Mouse (Mus musculus) ES-E14 (cell line): ENCODE data around the gene Utrn. TPM values are rescaled to one million over a fixed set of nuclear protein-coding genes. Genes with fewer than 3 reads are reported as not detected.

Experiments used
- DNase-seq: peaks from one replicate; pipeline ENCODE4 v3.0.0-alpha.2; 2013; ENCODE audit warnings: low read depth, low spot score
- H3K27ac ChIP-seq: 2 replicates; pipeline ENCODE4 v1.5.1; 2012; ENCODE audit warnings: low read depth, mild to moderate bottlenecking, low read length, moderate library complexity, mixed read lengths; ENCODE audit not compliant: poor library complexity, insufficient read depth, severe bottlenecking
- H3K36me3 ChIP-seq: 2 replicates; pipeline ENCODE4 v1.6.1; 2012; ENCODE audit warnings: mild to moderate bottlenecking, low read length, moderate library complexity, mixed read lengths; ENCODE audit not compliant: control insufficient read depth, poor library complexity, insufficient read depth, severe bottlenecking
- H3K4me1 ChIP-seq, 2 experiments: fragments of 150-350 bp in 1 of 2; sonication (generic) in 1 of 2; 2 replicates each; pipeline ENCODE4 v1.6.1; 2012; ENCODE audit warnings: low read length in 2 of 2, mild to moderate bottlenecking in 1 of 2, mixed read lengths in 1 of 2; ENCODE audit not compliant: control insufficient read depth in 2 of 2, insufficient read depth in 2 of 2, poor library complexity in 1 of 2
- H3K4me3 ChIP-seq, 2 experiments: fragments of 150-350 bp in 1 of 2; sonication (generic) in 1 of 2; 2 replicates each; pipeline ENCODE4 v1.5.1; 2012; ENCODE audit warnings: low read length in 2 of 2, low read depth in 1 of 2, mild to moderate bottlenecking in 1 of 2, mixed read lengths in 1 of 2; ENCODE audit not compliant: insufficient read depth in 1 of 2, poor library complexity in 1 of 2, severe bottlenecking in 1 of 2
- H3K9ac ChIP-seq: 2 replicates; pipeline ENCODE4 v1.6.1; 2012; ENCODE audit warnings: low read depth, mild to moderate bottlenecking, low read length, mixed read lengths; ENCODE audit not compliant: poor library complexity, insufficient read depth, severe bottlenecking
- H3K9me3 ChIP-seq: fragments of 150-350 bp; sonication (generic); 2 replicates; pipeline ENCODE4 v1.6.1; 2012; ENCODE audit warnings: low read depth, mild to moderate bottlenecking, low read length; ENCODE audit not compliant: control insufficient read depth, insufficient read depth
- CHD2 ChIP-seq: IDR thresholded peaks from 2 replicates; pipeline ENCODE4 v1.6.1; 2014; ENCODE audit warnings: mild to moderate bottlenecking, low read depth, low read length, inconsistent platforms
- HCFC1 ChIP-seq: IDR thresholded peaks from 2 replicates; pipeline ENCODE4 v1.6.1; 2012; ENCODE audit warnings: low read length, inconsistent platforms, borderline replicate concordance; ENCODE audit not compliant: insufficient read depth
- MAFK ChIP-seq: IDR thresholded peaks from 2 replicates; pipeline ENCODE4 v1.6.1; 2014; ENCODE audit warnings: mild to moderate bottlenecking, low read depth, low read length, inconsistent platforms; ENCODE audit not compliant: insufficient read depth
- ZC3H11A ChIP-seq: IDR thresholded peaks from 2 replicates; pipeline ENCODE4 v1.6.1; 2012; ENCODE audit warnings: low read depth, mild to moderate bottlenecking, inconsistent platforms, low read length, borderline replicate concordance
- ZNF384 ChIP-seq: IDR thresholded peaks from 2 replicates; pipeline ENCODE4 v1.6.1; 2012; ENCODE audit warnings: low read depth, low read length, inconsistent platforms
- in situ Hi-C, 2 experiments: fragments of 600-800 bp; cut with MboI; formaldehyde crosslinking; loops; one replicate each; pipeline ENCODE4 v1.15.1; 2025; ENCODE audit warnings: low sequenced_read_pairs in 2 of 2, inconsistent platforms in 1 of 2; ENCODE audit not compliant: unreplicated experiment in 2 of 2
- total RNA-seq: library from RNA; depleted of rRNA; stranded (reverse); fragments of 300-350 nt; gene quantifications from 2 replicates; pipeline ENCODE4 v1.2.3, GENCODE M21; 2012

The Utrn gene
- total RNA-seq, 1 experiment: 66.9 TPM

DNA sequence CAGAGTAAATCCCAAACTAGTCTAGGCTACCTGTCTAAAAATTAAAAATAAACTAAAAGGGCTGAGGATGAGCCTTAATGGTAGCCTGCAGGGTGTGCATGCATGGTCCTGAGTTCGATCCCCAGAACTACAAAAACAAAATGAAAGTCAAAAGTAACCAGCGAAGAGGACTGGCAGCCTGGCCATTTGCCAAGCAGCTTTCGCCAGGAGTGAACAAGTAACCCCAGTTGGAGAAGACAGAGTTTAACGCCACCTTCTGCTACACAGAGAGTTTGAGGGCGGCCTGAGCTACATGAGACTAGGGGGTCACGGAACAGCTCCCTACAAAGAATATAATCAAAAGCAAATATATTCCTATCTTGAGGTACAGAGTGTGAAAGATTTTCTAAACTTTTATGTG is 4.0 kb downstream of the Utrn start:
- in situ Hi-C loops: no loop called here
- DNase-seq: no peak

DNA sequence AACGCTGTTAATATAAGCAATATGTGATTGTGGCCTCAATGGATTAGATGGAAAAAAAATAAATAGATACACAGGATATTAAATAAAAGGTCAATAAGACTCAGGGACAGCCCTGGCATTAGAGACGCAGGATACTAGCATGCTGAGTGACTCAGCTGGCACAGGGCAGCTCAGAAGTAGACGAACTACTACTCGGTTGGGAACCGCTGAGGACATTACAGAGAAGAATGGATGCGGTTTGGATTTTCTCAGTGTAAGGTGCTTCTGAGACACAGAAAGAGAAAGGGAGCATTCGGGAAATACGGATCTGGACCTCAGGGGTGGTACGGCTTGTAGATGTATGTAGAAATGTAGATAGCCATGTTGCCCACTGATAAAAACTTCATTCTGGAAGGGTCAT is 5.6 kb downstream of the Utrn start:
- H3K9me3 ChIP-seq: no peaks in the 10 kb centered on the region
- H3K4me1 ChIP-seq: peaks cover 0 to 8% of the 10 kb centered on the region in 2 experiments; a peak in 1 of 4 replicates
- H3K4me3 ChIP-seq: no peak overlapping the region
- H3K9ac ChIP-seq: no peak overlapping the region
- in situ Hi-C loops: no loop called here
- H3K36me3 ChIP-seq: peaks cover 2% of the 10 kb centered on the region; the same call in 1 of the 2 replicates
- no peak for DNase-seq
- TF ChIP-seq ZNF384: no peak
- no peak for TF ChIP-seq HCFC1
- no peak for TF ChIP-seq CHD2
- TF ChIP-seq ZC3H11A: no peak
- TF ChIP-seq MAFK: no peak
- no peak overlapping the region for H3K27ac ChIP-seq

More for the DNA sequence above, 4.0 kb downstream of the Utrn start:
- H3K36me3 ChIP-seq: no peaks in the 10 kb centered on the region; the same call in 1 of the 2 replicates
- no peaks in the 10 kb centered on the region for H3K9me3 ChIP-seq
- TF ChIP-seq MAFK (no peak), ZC3H11A (no peak), ZNF384 (no peak), HCFC1 (no peak), CHD2 (no peak)
- no peak overlapping the region for H3K4me3 ChIP-seq
- no peak overlapping the region for H3K9ac ChIP-seq
- H3K27ac ChIP-seq: no peak overlapping the region
- H3K4me1 ChIP-seq: peaks cover 0 to 8% of the 10 kb centered on the region in 2 experiments; a peak in 1 of 4 replicates

DNA sequence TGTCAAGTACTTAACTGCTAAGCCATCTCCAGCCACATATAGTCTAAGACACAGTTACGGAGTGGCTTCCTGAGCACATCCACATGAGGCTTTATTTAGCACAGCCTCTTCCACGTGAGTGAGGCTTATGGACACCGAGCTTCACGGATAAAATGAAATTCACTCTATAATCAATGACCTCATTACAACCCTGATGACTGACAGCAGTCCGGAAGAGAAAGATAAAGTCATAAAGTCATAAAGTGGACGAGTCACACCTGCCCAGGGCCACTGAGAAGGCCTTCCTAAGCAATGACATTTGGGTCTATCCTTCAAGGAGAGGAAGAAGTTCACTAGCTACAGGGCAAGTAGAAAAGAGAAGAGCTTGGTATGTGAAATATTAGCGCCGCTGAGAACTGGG is 7.1 kb downstream of the Utrn start:
- Histone ChIP-seq H3K9ac (no peak overlapping the region), H3K27ac (no peak overlapping the region), H3K9me3 (no peaks in the 10 kb centered on the region), H3K36me3 (peaks cover 2% of the 10 kb centered on the region; the same call in 1 of the 2 replicates), H3K4me3 (no peak overlapping the region), H3K4me1 (peaks cover 0 to 6% of the 10 kb centered on the region in 2 experiments; a peak in 1 of 4 replicates)
- TF ChIP-seq HCFC1 (no peak), ZNF384 (no peak), CHD2 (no peak), ZC3H11A (no peak), MAFK (no peak)
- DNase-seq: no peak
- in situ Hi-C loops: no loop called here

GRCm38 (mm10) chr10:12861381-12861780 is 7.8 kb downstream of the Utrn start:
- in situ Hi-C loops: no loop called here

DNA sequence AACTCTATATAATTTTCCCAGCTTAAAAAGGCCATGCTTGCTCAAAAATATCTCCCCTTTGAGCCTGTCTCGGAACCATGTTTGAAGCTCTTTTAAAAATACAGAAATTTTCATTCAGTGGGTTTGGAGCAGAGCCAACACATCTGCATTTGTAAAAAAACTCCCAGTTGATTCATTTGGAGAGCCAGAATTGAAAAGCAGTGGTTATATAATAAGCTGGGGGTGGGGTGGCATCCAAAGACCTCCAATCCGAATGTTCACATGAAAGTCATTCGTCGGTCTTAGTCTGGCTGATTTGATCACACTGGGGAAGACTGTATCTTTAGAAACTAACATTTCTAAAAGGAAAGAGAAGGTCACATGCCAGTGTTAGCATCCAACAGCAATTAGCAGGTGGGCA is 8.4 kb downstream of the Utrn start:
- in situ Hi-C loops: no loop called here
- no peak overlapping the region for H3K27ac ChIP-seq
- no peaks in the 10 kb centered on the region for H3K9me3 ChIP-seq
- no peak for DNase-seq
- TF ChIP-seq ZNF384: no peak
- no peak for TF ChIP-seq HCFC1
- no peak for TF ChIP-seq MAFK
- no peak for TF ChIP-seq CHD2
- TF ChIP-seq ZC3H11A: no peak
- peaks cover 2% of the 10 kb centered on the region; the same call in 1 of the 2 replicates for H3K36me3 ChIP-seq
- H3K4me1 ChIP-seq: peaks cover 0 to 3% of the 10 kb centered on the region in 2 experiments; a peak in 1 of 4 replicates
- no peak overlapping the region for H3K4me3 ChIP-seq
- no peak overlapping the region for H3K9ac ChIP-seq

More at GRCm38 (mm10) chr10:12861381-12861780, 7.8 kb downstream of the Utrn start:
- H3K9ac ChIP-seq: no peak overlapping the region
- H3K9me3 ChIP-seq: no peaks in the 10 kb centered on the region
- H3K27ac ChIP-seq: no peak overlapping the region
- H3K4me1 ChIP-seq: no peaks in the 10 kb centered on the region
- H3K36me3 ChIP-seq: peaks cover 2% of the 10 kb centered on the region; the same call in 1 of the 2 replicates
- H3K4me3 ChIP-seq: no peak overlapping the region
- DNase-seq: no peak
- TF ChIP-seq ZNF384 (no peak), CHD2 (no peak), MAFK (no peak), ZC3H11A (no peak), HCFC1 (no peak)
